ENCODE assay signal across 9 mouse cellular contexts in genomic region chr1:91209343-91209742, GRCm38 (mm10). TPM values are rescaled to one million over a fixed set of nuclear protein-coding genes. Genes with fewer than 3 reads are reported as not detected.
A peak's percentile ranks its signal among the peaks of the same experiment; 100 is the strongest.
DNase-seq lines count a peak whose midpoint lies in the region; ATAC-seq and TF ChIP-seq lines count a peak whose summit lies in the region.
"Had no signal": no experiment of that assay in that cellular context is flagged by ENCODE, and none has a peak within 500 bp of the region (broad histone marks: within the 10 kb centered on the region; RNA-seq: fewer than 3 reads in every experiment).

No protein-coding gene starts in this region.

- 0 out of 2 replicates have a peak, but pooled peaks have one; percentile 40 for TF ChIP-seq EP300 in heart, adult 2 months (IDR thresholded peaks at IDR 0.05; ENCODE audit: insufficient read depth, low read depth, low read length)

- peak; percentile 84 for ATAC-seq in hindbrain, embryonic 15.5 days (ENCODE audit: low FRiP score, low read depth)
- ATAC-seq in hindbrain, embryonic 12.5 days (ENCODE audit: low FRiP score): no peak
- peak; percentile 68 for ATAC-seq in limb, embryonic 15.5 days (ENCODE audit: insufficient number of reproducible peaks, low FRiP score, low TSS enrichment, low read depth)
- no peak for ATAC-seq in megakaryocyte, adult 5-6 weeks (ENCODE audit: poor library complexity, severe bottlenecking)

- no peak for TF ChIP-seq CTCF in heart, adult 2 months (IDR thresholded peaks at IDR 0.05)

- peak overlapping the region; percentile 88 for H3K27ac ChIP-seq in hindbrain, embryonic 15.5 days (replicated peaks)
- H3K27ac ChIP-seq in hindbrain, embryonic 12.5 days: no peak overlapping the region
- peak overlapping the region; percentile 86 for H3K27ac ChIP-seq in heart, adult 2 months
- peak overlapping the region; percentile 35 for H3K27ac ChIP-seq in limb, embryonic 15.5 days
- H3K27ac ChIP-seq: limb, embryonic 12.5 days had no signal

- no peaks in the 10 kb centered on the region for H3K9me3 ChIP-seq in hindbrain, embryonic 15.5 days
- H3K9me3 ChIP-seq in hindbrain, embryonic 12.5 days (replicated peaks): no peaks in the 10 kb centered on the region
- H3K9me3 ChIP-seq in limb, embryonic 15.5 days: no peaks in the 10 kb centered on the region
- H3K9me3 ChIP-seq: limb, embryonic 12.5 days had no signal

- H3K79me2 ChIP-seq in heart, adult 2 months (replicated peaks; ENCODE audit: control insufficient read depth, insufficient read depth, low read length): no peaks in the 10 kb centered on the region

- H3K9ac ChIP-seq in hindbrain, embryonic 15.5 days: no peak overlapping the region
- no peak overlapping the region for H3K9ac ChIP-seq in hindbrain, embryonic 12.5 days
- no peak overlapping the region for H3K9ac ChIP-seq in heart, adult 2 months (ENCODE audit: low read depth, low read length)
- no peak overlapping the region for H3K9ac ChIP-seq in limb, embryonic 15.5 days
- H3K9ac ChIP-seq: limb, embryonic 12.5 days had no signal

- H3K4me2 ChIP-seq in hindbrain, embryonic 15.5 days: no peak overlapping the region
- H3K4me2 ChIP-seq in hindbrain, embryonic 12.5 days (replicated peaks): no peak overlapping the region
- H3K4me2 ChIP-seq in limb, embryonic 15.5 days: no peak overlapping the region
- H3K4me2 ChIP-seq: limb, embryonic 12.5 days had no signal

- peak; percentile 21 for DNase-seq in cerebellum, adult 9-11 months
- peak; percentile 49 to 68 for DNase-seq in heart, adult 2 months
- no peak for DNase-seq in kidney, adult 18-20 months
- DNase-seq in thymus, postnatal 10 days (ENCODE audit: low spot score in 2 of 2): no peak

- TF ChIP-seq POLR2A in heart, adult 2 months (IDR thresholded peaks at IDR 0.05; ENCODE audit: insufficient read depth, low read depth, low read length): no peak

- H3K4me1 ChIP-seq in hindbrain, embryonic 15.5 days (replicated peaks): peaks cover 28% of the 10 kb centered on the region
- no peaks in the 10 kb centered on the region for H3K4me1 ChIP-seq in hindbrain, embryonic 12.5 days
- peaks cover 23% of the 10 kb centered on the region for H3K4me1 ChIP-seq in heart, adult 2 months (ENCODE audit: control insufficient read depth, insufficient read depth, low read length)
- H3K4me1 ChIP-seq in limb, embryonic 15.5 days: peaks cover 35% of the 10 kb centered on the region

- no peaks in the 10 kb centered on the region for H3K36me3 ChIP-seq in hindbrain, embryonic 15.5 days
- H3K36me3 ChIP-seq in hindbrain, embryonic 12.5 days: no peaks in the 10 kb centered on the region
- H3K36me3 ChIP-seq in heart, adult 2 months (ENCODE audit: control insufficient read depth, insufficient read depth, low read length): no peaks in the 10 kb centered on the region
- no peaks in the 10 kb centered on the region for H3K36me3 ChIP-seq in limb, embryonic 15.5 days
- H3K36me3 ChIP-seq: limb, embryonic 12.5 days had no signal

- WGBS in hindbrain, embryonic 15.5 days: 64% methylated on average over 6 of the region's 6 CpGs
- 89% methylated on average over 6 of the region's 6 CpGs for WGBS in hindbrain, embryonic 12.5 days
- 52% methylated on average over 6 of the region's 6 CpGs for WGBS in heart, adult 2 months
- 75% methylated on average over 6 of the region's 6 CpGs for WGBS in limb, embryonic 15.5 days

- intact Hi-C loops in heart, adult 2 months (cut with DNase I): no loop called here

- no peak overlapping the region for H3K4me3 ChIP-seq in hindbrain, embryonic 15.5 days
- no peak overlapping the region for H3K4me3 ChIP-seq in hindbrain, embryonic 12.5 days
- H3K4me3 ChIP-seq in heart, adult 2 months: no peak overlapping the region
- no peak overlapping the region for H3K4me3 ChIP-seq in limb, embryonic 15.5 days
- H3K4me3 ChIP-seq: limb, embryonic 12.5 days had no signal

- H3K27me3 ChIP-seq in hindbrain, embryonic 15.5 days: no peaks in the 10 kb centered on the region
- H3K27me3 ChIP-seq in hindbrain, embryonic 12.5 days: no peaks in the 10 kb centered on the region; the same call in 1 of the 2 replicates
- H3K27me3 ChIP-seq in heart, adult 2 months (ENCODE audit: control insufficient read depth, insufficient read depth, low read length): no peaks in the 10 kb centered on the region
- no peaks in the 10 kb centered on the region for H3K27me3 ChIP-seq in limb, embryonic 15.5 days

RNA-seq across cellular contexts. Expression of gene Ramp1, which starts 29.7 kb away (rescaled TPM):
- 13.7 and 13.8 TPM in 2 replicates for polyA plus RNA-seq in hindbrain, embryonic 15.5 days (2015; fragmentation: Nextera tagmentation; extraction: Ambion mirVana)
- 0.91 and 1.1 TPM in 2 replicates for polyA plus RNA-seq in hindbrain, embryonic 12.5 days (2016; fragmentation: Nextera tagmentation; extraction: Ambion mirVana)
- total RNA-seq in heart, adult 2 months (2021): 1 to 10 TPM; 4.5 to 5.8 TPM
- polyA plus RNA-seq in heart, adult 2 months (2012; rRNA removed): 9.2 and 20.2 TPM in 2 replicates
- polyA plus RNA-seq in limb, embryonic 15.5 days (2015; fragmentation: Nextera tagmentation; extraction: Ambion mirVana): 9.6 and 17.3 TPM in 2 replicates
- 71.1 and 79.5 TPM in 2 replicates for total RNA-seq in megakaryocyte, adult 5-6 weeks (2015)
- 75.2 and 81.4 TPM in 2 replicates for total RNA-seq in megakaryocyte, adult 5-6 weeks (2017)

RNA-seq across cellular contexts. Expression of gene Ube2f, which starts 40.8 kb away (rescaled TPM):
- 56.4 and 59.4 TPM in 2 replicates for polyA plus RNA-seq in hindbrain, embryonic 15.5 days (2015; fragmentation: Nextera tagmentation; extraction: Ambion mirVana)
- 67.5 and 71.8 TPM in 2 replicates for polyA plus RNA-seq in hindbrain, embryonic 12.5 days (2016; fragmentation: Nextera tagmentation; extraction: Ambion mirVana)
- total RNA-seq in heart, adult 2 months (2021): 10 to 100 TPM; 43.1 to 48.1 TPM
- 39.4 and 62.5 TPM in 2 replicates for polyA plus RNA-seq in heart, adult 2 months (2012; rRNA removed)
- 64.1 and 64.4 TPM in 2 replicates for polyA plus RNA-seq in limb, embryonic 15.5 days (2015; fragmentation: Nextera tagmentation; extraction: Ambion mirVana)
- total RNA-seq in megakaryocyte, adult 5-6 weeks (2015): 94.5 and 117 TPM in 2 replicates
- total RNA-seq in megakaryocyte, adult 5-6 weeks (2017): 59.1 and 63.1 TPM in 2 replicates

Comparison
In these comparisons a context has a peak if more than half of its experiments do, and no peak if none do; other contexts are left out.
1. ATAC-seq: peak in hindbrain, embryonic 15.5 days (single experiment) and limb, embryonic 15.5 days (single experiment); none in hindbrain, embryonic 12.5 days (single experiment) and megakaryocyte, adult 5-6 weeks (single experiment).
2. DNase-seq: peak in cerebellum, adult 9-11 months (single experiment) and heart, adult 2 months (2 of 2); none in kidney, adult 18-20 months (single experiment) and thymus, postnatal 10 days (0 of 2).